ENCODE assay signal across 9 mouse cellular contexts in the genomic region with DNA sequence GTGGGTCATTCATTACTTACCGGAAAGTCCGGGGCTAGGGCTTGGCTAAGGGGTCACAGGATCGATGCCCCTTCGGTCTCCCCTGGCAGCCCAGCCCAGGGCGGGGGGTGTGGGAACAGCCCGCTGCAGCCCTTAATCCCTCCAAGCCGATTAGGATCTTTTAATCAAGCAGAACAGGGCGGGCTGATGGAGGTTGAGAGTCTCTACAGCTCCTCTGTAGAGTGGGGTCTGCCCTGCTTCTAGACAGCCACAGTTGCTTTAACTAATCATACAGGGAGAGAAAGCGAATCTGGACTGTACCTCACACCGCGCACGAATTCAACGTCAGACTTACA. TPM values are rescaled to one million over a fixed set of nuclear protein-coding genes. Genes with fewer than 3 reads are reported as not detected.
DNase-seq lines count a peak whose midpoint lies in the region; ATAC-seq lines count a peak whose summit lies in the region.
"Had no signal": no experiment of that assay in that cellular context is flagged by ENCODE, and none has a peak within 500 bp of the region (broad histone marks: within the 10 kb centered on the region; RNA-seq: fewer than 3 reads in every experiment).

A gene (minus strand): TSS at position 111 of the 335 bp plus-strand sequence.

- intact Hi-C loops in heart, postnatal 14 days (cut with DNase I), result no loop called here

- peaks cover 7% of the 10 kb centered on the region for H3K4me1 ChIP-seq in heart, embryonic 16.5 days (ENCODE audit: control insufficient read depth, insufficient read depth, low read length)
- peaks cover 22% of the 10 kb centered on the region for H3K4me1 ChIP-seq in hindbrain, embryonic 15.5 days (replicated peaks)
- peaks cover 21% of the 10 kb centered on the region for H3K4me1 ChIP-seq in midbrain, embryonic 15.5 days

- H3K27ac ChIP-seq in heart, embryonic 16.5 days (ENCODE audit: low read length), result no peak within 1 kb of the TSS
- peak within 1 kb of the TSS; percentile 84 for H3K27ac ChIP-seq in hindbrain, embryonic 15.5 days (replicated peaks)
- H3K27ac ChIP-seq in midbrain, embryonic 15.5 days, result peak within 1 kb of the TSS; percentile 88

- H3K4me3 ChIP-seq in heart, embryonic 16.5 days (ENCODE audit: low read length), result peak within 1 kb of the TSS; percentile 42
- peak within 1 kb of the TSS; percentile 43 for H3K4me3 ChIP-seq in hindbrain, embryonic 15.5 days
- peak within 1 kb of the TSS; percentile 49 for H3K4me3 ChIP-seq in midbrain, embryonic 15.5 days

- no peak for ATAC-seq in heart, embryonic 16.5 days (replicated peaks; ENCODE audit: extremely low read depth, insufficient read depth, low FRiP score)
- ATAC-seq in hindbrain, embryonic 15.5 days (ENCODE audit: low FRiP score, low read depth), result no peak
- ATAC-seq in midbrain, embryonic 15.5 days (replicated peaks), result no peak
- no peak for ATAC-seq in monocyte, adult 5-6 weeks (replicated peaks; ENCODE audit: insufficient number of reproducible peaks, low FRiP score, low TSS enrichment, poor library complexity, severe bottlenecking)

- no peak for DNase-seq in heart, postnatal 14 days
- peak; percentile 31 for DNase-seq in embryo, embryonic 10.5 days (ENCODE audit: low spot score)
- no peak for DNase-seq in cerebellum, adult 8-10 months
- no peak for DNase-seq in lung, postnatal 4 days

- H3K4me2 ChIP-seq in heart, embryonic 16.5 days (ENCODE audit: low read depth, low read length), result peak within 1 kb of the TSS; percentile 76
- peak within 1 kb of the TSS; percentile 67 for H3K4me2 ChIP-seq in hindbrain, embryonic 15.5 days
- peak within 1 kb of the TSS; percentile 76 for H3K4me2 ChIP-seq in midbrain, embryonic 15.5 days

- H3K27me3 ChIP-seq in heart, embryonic 16.5 days (ENCODE audit: control insufficient read depth, insufficient read depth, low read length), result peaks cover 23% of the 10 kb centered on the region
- H3K27me3 ChIP-seq in hindbrain, embryonic 15.5 days, result peaks cover 23% of the 10 kb centered on the region
- H3K27me3 ChIP-seq in midbrain, embryonic 15.5 days (replicated peaks), result peaks cover 17% of the 10 kb centered on the region

- WGBS in heart, embryonic 16.5 days, result 21% methylated on average over 13 of the region's 13 CpGs
- 19% methylated on average over 13 of the region's 13 CpGs for WGBS in hindbrain, embryonic 15.5 days
- 11% methylated on average over 13 of the region's 13 CpGs for WGBS in midbrain, embryonic 15.5 days

- H3K9me3 ChIP-seq in heart, embryonic 16.5 days (replicated peaks; ENCODE audit: control insufficient read depth, low read length), result no peaks in the 10 kb centered on the region
- no peaks in the 10 kb centered on the region for H3K9me3 ChIP-seq in hindbrain, embryonic 15.5 days
- no peaks in the 10 kb centered on the region for H3K9me3 ChIP-seq in midbrain, embryonic 15.5 days

- H3K9ac ChIP-seq in heart, embryonic 16.5 days (ENCODE audit: low read length), result peak within 1 kb of the TSS; percentile 58
- peak within 1 kb of the TSS; percentile 46 for H3K9ac ChIP-seq in hindbrain, embryonic 15.5 days
- peak within 1 kb of the TSS; percentile 55 for H3K9ac ChIP-seq in midbrain, embryonic 15.5 days

- H3K36me3 ChIP-seq in heart, embryonic 16.5 days (ENCODE audit: control insufficient read depth, insufficient read depth), result no peaks in the 10 kb centered on the region
- H3K36me3 ChIP-seq in hindbrain, embryonic 15.5 days, result no peaks in the 10 kb centered on the region
- H3K36me3 ChIP-seq in midbrain, embryonic 15.5 days (replicated peaks), result no peaks in the 10 kb centered on the region
- H3K36me3 ChIP-seq: G1E had no signal

RNA-seq across cellular contexts. Expression of the gene that starts here (rescaled TPM):
- 0.05 and 0.10 TPM in 2 replicates for polyA plus RNA-seq in heart, embryonic 16.5 days (2015; fragmentation: Nextera tagmentation; extraction: Ambion mirVana)
- total RNA-seq in heart, postnatal 14 days (2021), result 1 to 10 TPM in 1 of 2 experiments, under 1 TPM in 1; 1.00 to 1.3 TPM
- polyA plus RNA-seq in hindbrain, embryonic 15.5 days (2015; fragmentation: Nextera tagmentation; extraction: Ambion mirVana), result 0.40 and 0.43 TPM in 2 replicates
- 0.75 and 0.92 TPM in 2 replicates for polyA plus RNA-seq in midbrain, embryonic 15.5 days (2015; fragmentation: Nextera tagmentation; extraction: Ambion mirVana)
- total RNA-seq in monocyte, adult 5-6 weeks (2017), result 0.32 TPM in 1 of 3 replicates, not detected in the others
- polyA plus RNA-seq: G1E had no signal
